Mouse (Mus musculus): ENCODE measurements around the gene Fyttd1. TPM values are rescaled to one million over a fixed set of nuclear protein-coding genes. Genes with fewer than 3 reads are reported as not detected.

The Fyttd1 gene
- polyA plus RNA-seq (2014; fragmentation: Illumina TruSeq; extraction: RNeasy Lipid Tissue Mini Kit (QIAGEN cat#74804)) = 206 TPM

GRCm38 (mm10) chr16:32877343-32878156 lies at the start of gene Fyttd1, which contains the start of gene Rubcn:
Gene Fyttd1 (plus strand): TSS chr16:32877500.
Gene Rubcn (minus strand): TSS chr16:32877766.

GRCm38 (mm10) chr16:32913937-32914881 lies 36.9 kb downstream of the Fyttd1 start, which contains the start of gene Lrch3:
Gene Lrch3 (plus strand): TSS chr16:32914100.

Other genes starting within 250 kb of the Fyttd1 start
- 0.77 TPM for gene Tnk2, start 233.6 kb upstream of the Fyttd1 start, polyA plus RNA-seq (2014; fragmentation: Illumina TruSeq; extraction: RNeasy Lipid Tissue Mini Kit (QIAGEN cat#74804))
- gene Muc4, start 141.6 kb upstream of the Fyttd1 start, polyA plus RNA-seq (2014; fragmentation: Illumina TruSeq; extraction: RNeasy Lipid Tissue Mini Kit (QIAGEN cat#74804)) = 0.14 TPM
- 0.66 TPM for gene Muc20, start 80.1 kb upstream of the Fyttd1 start, polyA plus RNA-seq (2014; fragmentation: Illumina TruSeq; extraction: RNeasy Lipid Tissue Mini Kit (QIAGEN cat#74804))
- gene Smbd1, start 67.0 kb upstream of the Fyttd1 start, polyA plus RNA-seq (2014; fragmentation: Illumina TruSeq; extraction: RNeasy Lipid Tissue Mini Kit (QIAGEN cat#74804)) = not detected
- gene Rubcn, start 266 bp downstream of the Fyttd1 start, polyA plus RNA-seq (2014; fragmentation: Illumina TruSeq; extraction: RNeasy Lipid Tissue Mini Kit (QIAGEN cat#74804)) = 12.0 TPM
- 34.4 TPM for gene Lrch3, start 36.6 kb downstream of the Fyttd1 start, polyA plus RNA-seq (2014; fragmentation: Illumina TruSeq; extraction: RNeasy Lipid Tissue Mini Kit (QIAGEN cat#74804))
- 17.5 TPM for gene Iqcg, start 178.7 kb downstream of the Fyttd1 start, polyA plus RNA-seq (2014; fragmentation: Illumina TruSeq; extraction: RNeasy Lipid Tissue Mini Kit (QIAGEN cat#74804))
- 1,357 TPM for gene Rpl35a, start 179.0 kb downstream of the Fyttd1 start, polyA plus RNA-seq (2014; fragmentation: Illumina TruSeq; extraction: RNeasy Lipid Tissue Mini Kit (QIAGEN cat#74804))
- 4.1 TPM for gene Lmln, start 185.0 kb downstream of the Fyttd1 start, polyA plus RNA-seq (2014; fragmentation: Illumina TruSeq; extraction: RNeasy Lipid Tissue Mini Kit (QIAGEN cat#74804))

Data from ovary, adult 10 weeks (tissue).